Comparison of ENCODE assay signal across 8 mouse cellular contexts in genomic region chr19:10043643-10044042, GRCm38 (mm10). TPM values are rescaled to one million over a fixed set of nuclear protein-coding genes. Genes with fewer than 3 reads are reported as not detected.
A peak's percentile ranks its signal among the peaks of the same experiment; 100 is the strongest.
DNase-seq lines count a peak whose midpoint lies in the region; ATAC-seq and TF ChIP-seq lines count a peak whose summit lies in the region.

No protein-coding gene starts in this region.

- no peak overlapping the region for H3K4me3 ChIP-seq in liver, embryonic 14.5 days (ENCODE audit: insufficient read depth in 1 of 2, low read depth in 2 of 2, low read length in 2 of 2)
- H3K4me3 ChIP-seq in brown adipose tissue, adult 24 weeks (ENCODE audit: insufficient read depth, low read depth, low read length): peak overlapping the region; percentile 66
- no peak overlapping the region for H3K4me3 ChIP-seq in limb, embryonic 10.5 days

- no peak overlapping the region for H3K4me2 ChIP-seq in liver, embryonic 14.5 days (ENCODE audit: low read depth)

- no peaks in the 10 kb centered on the region for H3K9me3 ChIP-seq in liver, embryonic 14.5 days (ENCODE audit: control insufficient read depth, low read length)
- H3K9me3 ChIP-seq in limb, embryonic 10.5 days (replicated peaks): no peaks in the 10 kb centered on the region

- H3K4me1 ChIP-seq in liver, embryonic 14.5 days (replicated peaks; ENCODE audit: control insufficient read depth in 2 of 2, insufficient read depth in 2 of 2, low read length in 1 of 2): peaks cover 16 to 36% of the 10 kb centered on the region in 2 experiments
- H3K4me1 ChIP-seq in brown adipose tissue, adult 24 weeks (ENCODE audit: control insufficient read depth, insufficient read depth, insufficient read length, low read length): peaks cover 19% of the 10 kb centered on the region
- H3K4me1 ChIP-seq in limb, embryonic 10.5 days: peaks cover 17% of the 10 kb centered on the region

- no peaks in the 10 kb centered on the region; the same call in 1 of the 2 replicates for H3K27me3 ChIP-seq in liver, embryonic 14.5 days (ENCODE audit: control insufficient read depth, insufficient read depth, low read length)
- peaks cover 38% of the 10 kb centered on the region for H3K27me3 ChIP-seq in limb, embryonic 10.5 days (ENCODE audit: low read depth, poor library complexity, severe bottlenecking)

- TF ChIP-seq CTCF in liver, embryonic 14.5 days (IDR thresholded peaks at IDR 0.05; ENCODE audit: low read depth): peak; percentile 14; the same call in 1 of the 2 replicates

- no peak for ATAC-seq in liver, embryonic 14.5 days (ENCODE audit: insufficient read depth)

- no peak overlapping the region for H3K9ac ChIP-seq in liver, embryonic 14.5 days (replicated peaks)

- intact Hi-C loops in heart, postnatal 36 days (cut with DNase I): loop anchor here (5.0 kb wide), 1 partner anchor 139 kb away; the partner anchor contains the start of gene Fads1

- H3K36me3 ChIP-seq in liver, embryonic 14.5 days (replicated peaks; ENCODE audit: control insufficient read depth, insufficient read depth, low read depth): peaks cover 3% of the 10 kb centered on the region; the same call in 1 of the 2 replicates
- H3K36me3 ChIP-seq in limb, embryonic 10.5 days: no peaks in the 10 kb centered on the region

- no peak overlapping the region for H3K27ac ChIP-seq in liver, embryonic 14.5 days
- H3K27ac ChIP-seq in brown adipose tissue, adult 24 weeks (replicated peaks; ENCODE audit: low read depth, low read length): peak overlapping the region; percentile 72
- H3K27ac ChIP-seq in limb, embryonic 10.5 days: no peak overlapping the region

- no peak for TF ChIP-seq EP300 in liver, embryonic 14.5 days (IDR thresholded peaks at IDR 0.05; ENCODE audit: low read depth)

- no peak for DNase-seq in liver, embryonic 14.5 days (ENCODE audit: low read depth in 3 of 3, low spot score in 3 of 3)
- DNase-seq in liver: no peak
- peak; percentile 63 to 66 for DNase-seq in heart, postnatal 36 days
- peak; percentile 72 for DNase-seq in lung, postnatal 14 days
- DNase-seq in limb, embryonic 10.5 days (ENCODE audit: low spot score): no peak
- no peak for DNase-seq in left cerebral cortex, adult 9 months (ENCODE audit: low spot score in 2 of 2)
- DNase-seq in layer of hippocampus, adult 11-12 months (ENCODE audit: low spot score): no peak

RNA-seq across cellular contexts. Expression of gene Fads3, which starts 2.3 kb away (rescaled TPM):
- polyA plus RNA-seq in liver, embryonic 14.5 days (2012; rRNA removed): 8.2 and 8.3 TPM in 2 replicates
- polyA plus RNA-seq in liver, embryonic 14.5 days (2014; fragmentation: Nextera tagmentation; extraction: Ambion mirVana): 4.4 and 5.1 TPM in 2 replicates
- polyA plus RNA-seq in brown adipose tissue, adult 24 weeks (2012; ENCODE audit: insufficient read depth, insufficient read length, missing spikeins): 31.1 and 34.2 TPM in 2 replicates
- total RNA-seq in heart, postnatal 36 days (2021): 10 to 100 TPM; 37.8 to 39.8 TPM
- polyA plus RNA-seq in limb, embryonic 10.5 days (2016; fragmentation: Nextera tagmentation; extraction: Ambion mirVana): 2.4 and 3.2 TPM in 2 replicates

RNA-seq across cellular contexts. Expression of gene Rab3il1, which starts 42.2 kb away (rescaled TPM):
- polyA plus RNA-seq in liver, embryonic 14.5 days (2012; rRNA removed): 116 and 122 TPM in 2 replicates
- 240 and 255 TPM in 2 replicates for polyA plus RNA-seq in liver, embryonic 14.5 days (2014; fragmentation: Nextera tagmentation; extraction: Ambion mirVana)
- 4.8 and 7.5 TPM in 2 replicates for polyA plus RNA-seq in brown adipose tissue, adult 24 weeks (2012; ENCODE audit: insufficient read depth, insufficient read length, missing spikeins)
- total RNA-seq in heart, postnatal 36 days (2021): 1 to 10 TPM; 7.9 to 8.7 TPM
- polyA plus RNA-seq in limb, embryonic 10.5 days (2016; fragmentation: Nextera tagmentation; extraction: Ambion mirVana): 39.2 and 41.5 TPM in 2 replicates

RNA-seq across cellular contexts. Expression of gene Best1, which starts 42.2 kb away (rescaled TPM):
- polyA plus RNA-seq in liver, embryonic 14.5 days (2012; rRNA removed): 0.08 TPM in 1 of 2 replicates, not detected in the other
- 0.09 and 0.10 TPM in 2 replicates for polyA plus RNA-seq in liver, embryonic 14.5 days (2014; fragmentation: Nextera tagmentation; extraction: Ambion mirVana)
- polyA plus RNA-seq in brown adipose tissue, adult 24 weeks (2012; ENCODE audit: insufficient read depth, insufficient read length, missing spikeins): not detected in 2 replicates
- under 1 TPM; 0.11 to 0.14 TPM for total RNA-seq in heart, postnatal 36 days (2021)
- polyA plus RNA-seq in limb, embryonic 10.5 days (2016; fragmentation: Nextera tagmentation; extraction: Ambion mirVana): 2.3 TPM in 2 replicates

RNA-seq across cellular contexts. Expression of gene Fads2, which starts 57.9 kb away (rescaled TPM):
- 41.9 and 49.2 TPM in 2 replicates for polyA plus RNA-seq in liver, embryonic 14.5 days (2012; rRNA removed)
- polyA plus RNA-seq in liver, embryonic 14.5 days (2014; fragmentation: Nextera tagmentation; extraction: Ambion mirVana): 22.7 and 25.8 TPM in 2 replicates
- 7.1 and 9.6 TPM in 2 replicates for polyA plus RNA-seq in brown adipose tissue, adult 24 weeks (2012; ENCODE audit: insufficient read depth, insufficient read length, missing spikeins)
- total RNA-seq in heart, postnatal 36 days (2021): 1 to 10 TPM; 4.8 to 6.8 TPM
- 158 TPM in 2 replicates for polyA plus RNA-seq in limb, embryonic 10.5 days (2016; fragmentation: Nextera tagmentation; extraction: Ambion mirVana)

Comparison
In these comparisons a context has a peak if more than half of its experiments do, and no peak if none do; other contexts are left out.
1. DNase-seq: peak in heart, postnatal 36 days (2 of 2) and lung, postnatal 14 days (single experiment); none in liver, embryonic 14.5 days (0 of 3), liver (single experiment), limb, embryonic 10.5 days (single experiment), left cerebral cortex, adult 9 months (0 of 2) and layer of hippocampus, adult 11-12 months (single experiment).